Mouse (Mus musculus) kidney, embryonic 14.5 days (tissue): ENCODE results near the gene Raly. TPM values are rescaled to one million over a fixed set of nuclear protein-coding genes. Genes with fewer than 3 reads are reported as not detected.

Source experiments
- ATAC-seq: fragments of 200-750 bp; cut with Nextera tagmentation; 2 replicates; pipeline ENCODE4 v1.8.0; 2017; ENCODE audit warnings: moderate number of reproducible peaks, mild to moderate bottlenecking, moderate TSS enrichment, moderate library complexity; ENCODE audit not compliant: low FRiP score, low TSS enrichment
- H3K27ac ChIP-seq: fragments of 300-500 bp; sonication (generic); 2 replicates; pipeline ENCODE4 v1.5.1; 2014; ENCODE audit warnings: low read depth, mild to moderate bottlenecking, low read length, moderate library complexity, mixed read lengths
- H3K27me3 ChIP-seq: fragments of 300-500 bp; sonication (generic); 2 replicates; pipeline ENCODE4 v1.6.1; 2014; ENCODE audit warnings: mild to moderate bottlenecking, low read length; ENCODE audit not compliant: control insufficient read depth, insufficient read depth
- H3K36me3 ChIP-seq: fragments of 300-500 bp; sonication (generic); 2 replicates; pipeline ENCODE4 v1.6.1; 2014; ENCODE audit warnings: low read length, mixed read lengths; ENCODE audit not compliant: control insufficient read depth, insufficient read depth
- H3K4me1 ChIP-seq: fragments of 300-500 bp; sonication (generic); 2 replicates; pipeline ENCODE4 v1.6.1; 2014; ENCODE audit warnings: low read length, mixed read lengths; ENCODE audit not compliant: control insufficient read depth, insufficient read depth
- H3K4me2 ChIP-seq: fragments of 300-500 bp; sonication (generic); replicated peaks from 2 replicates; pipeline ENCODE4 v1.6.1; 2014; ENCODE audit warnings: low read depth, mild to moderate bottlenecking, low read length
- H3K4me3 ChIP-seq: fragments of 300-500 bp; sonication (generic); 2 replicates; pipeline ENCODE4 v1.5.1; 2014; ENCODE audit warnings: mild to moderate bottlenecking, low read length
- H3K9ac ChIP-seq: fragments of 300-500 bp; sonication (generic); 2 replicates; pipeline ENCODE4 v1.6.1; 2014; ENCODE audit warnings: low read depth, mild to moderate bottlenecking, low read length, moderate library complexity
- H3K9me3 ChIP-seq: fragments of 300-500 bp; sonication (generic); 2 replicates; pipeline ENCODE4 v1.6.1; 2016; ENCODE audit warnings: low read length; ENCODE audit not compliant: control insufficient read depth
- WGBS: fragments of 180-500 bp; shearing (Covaris S2); extraction: QIAGEN DNeasy Blood & Tissue Kit; methylation state at CpG from one replicate; pipeline ENCODE4 v1.1.7; 2014; 5-methylcytosine and 5-hydroxymethylcytosine counted together
- polyA plus RNA-seq: library from polyadenylated mRNA; unstranded; fragments of >200 nt; fragmentation: Nextera tagmentation; extraction: Ambion mirVana; gene quantifications from 2 replicates; pipeline ENCODE4 v1.2.1, GENCODE M21; 2014

The Raly gene
- polyA plus RNA-seq, 1 experiment from 2014 or later, result 68.8 TPM

DNA sequence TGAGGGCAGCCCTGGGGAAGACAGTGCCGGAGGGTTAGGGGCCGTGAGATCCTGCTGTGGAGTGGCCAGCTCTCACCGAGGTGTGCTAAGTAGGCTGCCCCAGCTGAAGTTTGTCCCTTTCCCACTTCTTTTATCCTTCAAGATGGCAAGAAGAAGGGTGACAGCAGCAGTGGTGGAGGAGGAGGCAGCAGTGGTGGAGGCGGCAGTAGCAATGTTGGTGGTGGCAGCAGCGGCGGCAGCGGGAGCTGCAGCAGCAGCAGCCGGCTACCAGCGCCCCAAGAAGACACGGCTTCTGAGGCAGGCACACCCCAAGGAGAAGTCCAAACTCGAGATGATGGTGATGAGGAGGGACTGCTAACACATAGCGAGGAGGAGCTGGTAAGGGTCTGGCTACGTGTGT is 72.8 kb downstream of the Raly start:
- Histone ChIP-seq H3K27ac (no peak overlapping the region), H3K27me3 (no peaks in the 10 kb centered on the region), H3K4me2 (no peak overlapping the region), H3K9ac (no peak overlapping the region), H3K9me3 (no peaks in the 10 kb centered on the region), H3K4me1 (no peaks in the 10 kb centered on the region), H3K4me3 (no peak overlapping the region), H3K36me3 (peaks cover 89% of the 10 kb centered on the region)
- ATAC-seq, result no peak
- 89% methylated on average over 13 of the region's 13 CpGs for WGBS

DNA sequence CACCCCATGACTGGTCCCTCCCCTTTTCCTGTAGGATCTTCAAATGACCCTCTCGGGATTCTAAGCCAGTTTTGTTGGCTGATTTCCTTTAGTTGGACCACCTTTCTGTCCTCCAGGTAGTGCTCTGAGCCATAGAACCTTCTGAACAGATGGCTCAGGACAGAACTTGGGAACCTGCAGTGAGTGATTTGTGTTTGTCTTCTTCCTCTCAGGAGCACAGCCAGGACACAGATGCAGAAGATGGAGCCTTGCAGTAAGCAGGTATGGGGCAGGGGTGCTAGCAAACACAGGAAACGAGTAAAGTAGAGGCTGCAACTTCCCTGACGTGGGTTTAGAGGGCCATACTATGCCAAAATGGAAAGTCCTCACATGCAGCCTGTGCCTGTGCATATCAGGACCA is 74.8 kb downstream of the Raly start:
- Histone ChIP-seq H3K4me1 (no peaks in the 10 kb centered on the region), H3K27me3 (no peaks in the 10 kb centered on the region), H3K4me3 (no peak overlapping the region), H3K9me3 (no peaks in the 10 kb centered on the region), H3K36me3 (peaks cover 90% of the 10 kb centered on the region), H3K9ac (no peak overlapping the region), H3K27ac (no peak overlapping the region), H3K4me2 (no peak overlapping the region)
- no peak for ATAC-seq
- WGBS, result 77% methylated on average over 3 of the region's 3 CpGs

DNA sequence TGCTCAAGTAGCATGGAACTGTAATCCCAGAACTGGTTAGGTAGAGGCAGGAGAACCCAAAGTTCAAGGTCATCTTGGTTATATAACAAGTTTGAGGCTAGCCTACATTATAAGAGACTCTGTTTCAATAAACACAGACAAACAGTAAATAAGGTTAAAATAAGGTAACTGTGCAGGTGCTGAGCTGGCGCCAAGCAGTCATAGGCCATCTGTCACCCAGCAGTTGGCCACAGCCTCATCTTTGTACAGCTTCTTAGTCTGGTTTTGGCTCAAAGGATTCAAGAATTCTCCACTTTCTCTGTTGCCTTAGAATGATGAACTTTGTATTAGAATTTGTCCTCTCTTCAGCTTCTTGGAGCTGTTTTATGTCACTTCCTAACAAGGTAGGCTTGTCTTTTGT is 77.2 kb downstream of the Raly start:
- 91% methylated on average over 1 of the region's 1 CpGs for WGBS
- Histone ChIP-seq H3K27me3 (no peaks in the 10 kb centered on the region), H3K4me2 (no peak overlapping the region), H3K4me1 (no peaks in the 10 kb centered on the region), H3K27ac (no peak overlapping the region), H3K9ac (no peak overlapping the region), H3K4me3 (no peak overlapping the region), H3K9me3 (no peaks in the 10 kb centered on the region), H3K36me3 (peaks cover 86% of the 10 kb centered on the region)
- no peak for ATAC-seq

DNA sequence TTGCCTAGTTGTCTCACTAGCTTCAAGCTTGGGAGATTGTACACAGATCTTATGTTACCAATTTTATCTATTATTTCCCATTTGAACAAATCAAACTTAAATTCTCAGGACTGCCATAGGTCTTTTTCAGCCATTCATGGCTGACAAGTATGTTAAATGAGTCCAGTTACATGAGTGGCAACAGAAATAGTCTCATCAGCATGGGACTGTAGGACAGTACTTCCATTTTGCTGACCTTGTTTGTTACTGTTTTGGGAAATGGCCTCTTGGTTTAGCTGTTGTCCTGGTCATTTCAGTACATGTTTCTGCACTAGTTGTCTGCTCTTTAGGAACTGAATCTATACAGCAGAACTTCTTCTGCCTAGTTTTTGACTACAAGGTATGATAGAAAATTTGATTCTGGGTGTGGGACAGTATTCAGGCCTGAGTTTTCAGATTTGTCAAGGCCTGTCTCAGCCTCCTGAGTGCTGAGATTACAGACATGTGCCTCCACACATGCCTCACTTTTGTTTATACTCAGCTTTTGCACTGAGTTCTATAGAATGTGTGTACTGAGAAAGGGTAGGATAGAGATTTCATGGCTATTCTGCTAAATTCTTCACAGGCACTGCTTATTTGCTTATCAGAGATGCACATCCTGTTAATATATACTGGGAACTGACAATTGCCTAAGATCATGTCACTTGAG is 79.2 kb downstream of the Raly start:
- Histone ChIP-seq H3K27ac (no peak overlapping the region), H3K9me3 (no peaks in the 10 kb centered on the region), H3K4me3 (no peak overlapping the region), H3K9ac (no peak overlapping the region), H3K27me3 (no peaks in the 10 kb centered on the region), H3K4me1 (no peaks in the 10 kb centered on the region), H3K4me2 (no peak overlapping the region), H3K36me3 (peaks cover 82% of the 10 kb centered on the region)
- ATAC-seq, result no peak

DNA sequence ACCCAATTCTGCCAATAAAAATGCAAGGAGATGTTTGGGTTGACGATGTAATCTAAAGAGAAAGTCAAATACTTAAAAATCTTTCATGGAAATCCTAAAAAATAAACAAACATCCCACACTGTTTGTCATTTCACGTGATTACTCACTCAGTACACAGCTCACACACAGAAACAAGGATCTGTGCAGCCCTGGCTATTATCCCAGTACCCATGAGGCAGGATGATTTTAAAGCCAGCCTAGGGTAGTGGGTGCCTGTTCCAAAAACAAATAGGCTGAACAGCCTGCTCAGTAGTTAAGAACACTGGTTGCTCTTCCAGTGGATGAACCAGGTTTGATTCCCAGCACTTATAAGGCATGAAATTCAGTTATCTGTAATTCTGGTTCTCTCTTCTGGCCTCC is 85.7 kb downstream of the Raly start:
- H3K4me2 ChIP-seq, result no peak overlapping the region
- no peak for ATAC-seq
- H3K4me3 ChIP-seq, result no peak overlapping the region
- H3K27me3 ChIP-seq, result no peaks in the 10 kb centered on the region
- no peak overlapping the region for H3K27ac ChIP-seq
- H3K9ac ChIP-seq, result no peak overlapping the region
- peaks cover 69% of the 10 kb centered on the region for H3K36me3 ChIP-seq
- H3K4me1 ChIP-seq, result no peaks in the 10 kb centered on the region
- WGBS, result 87% methylated on average over 2 of the region's 2 CpGs
- no peaks in the 10 kb centered on the region for H3K9me3 ChIP-seq

DNA sequence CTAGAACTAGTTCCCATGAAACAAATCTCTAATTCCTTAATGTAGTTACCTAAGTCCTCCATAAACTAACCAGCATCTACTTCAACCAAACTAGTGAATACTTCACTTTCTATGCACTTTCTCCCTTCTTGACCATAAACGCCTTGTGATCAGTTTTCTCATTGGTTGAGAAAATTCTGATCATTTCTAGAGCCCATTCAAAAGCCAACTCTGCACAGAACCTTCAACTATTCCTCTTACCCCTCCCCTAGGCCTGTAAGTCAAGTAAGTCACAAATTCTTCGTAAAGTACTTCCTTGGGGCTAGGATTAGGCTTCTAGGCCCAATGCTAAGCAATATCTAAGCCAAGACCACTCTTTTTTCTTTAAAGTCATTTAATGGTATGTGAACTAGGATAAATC is 100.7 kb downstream of the Raly start:
- ATAC-seq, result no peak
- H3K27me3 ChIP-seq, result no peaks in the 10 kb centered on the region
- peak overlapping the region; percentile 94 for H3K4me3 ChIP-seq
- H3K27ac ChIP-seq, result no peak overlapping the region; the same call in 1 of the 2 replicates
- 10% methylated on average over 2 of the region's 2 CpGs for WGBS
- peak overlapping the region; percentile 68 for H3K4me2 ChIP-seq
- no peaks in the 10 kb centered on the region for H3K9me3 ChIP-seq
- H3K4me1 ChIP-seq, result peaks cover 11% of the 10 kb centered on the region
- H3K36me3 ChIP-seq, result peaks cover 14% of the 10 kb centered on the region
- H3K9ac ChIP-seq, result peak overlapping the region; percentile 97

DNA sequence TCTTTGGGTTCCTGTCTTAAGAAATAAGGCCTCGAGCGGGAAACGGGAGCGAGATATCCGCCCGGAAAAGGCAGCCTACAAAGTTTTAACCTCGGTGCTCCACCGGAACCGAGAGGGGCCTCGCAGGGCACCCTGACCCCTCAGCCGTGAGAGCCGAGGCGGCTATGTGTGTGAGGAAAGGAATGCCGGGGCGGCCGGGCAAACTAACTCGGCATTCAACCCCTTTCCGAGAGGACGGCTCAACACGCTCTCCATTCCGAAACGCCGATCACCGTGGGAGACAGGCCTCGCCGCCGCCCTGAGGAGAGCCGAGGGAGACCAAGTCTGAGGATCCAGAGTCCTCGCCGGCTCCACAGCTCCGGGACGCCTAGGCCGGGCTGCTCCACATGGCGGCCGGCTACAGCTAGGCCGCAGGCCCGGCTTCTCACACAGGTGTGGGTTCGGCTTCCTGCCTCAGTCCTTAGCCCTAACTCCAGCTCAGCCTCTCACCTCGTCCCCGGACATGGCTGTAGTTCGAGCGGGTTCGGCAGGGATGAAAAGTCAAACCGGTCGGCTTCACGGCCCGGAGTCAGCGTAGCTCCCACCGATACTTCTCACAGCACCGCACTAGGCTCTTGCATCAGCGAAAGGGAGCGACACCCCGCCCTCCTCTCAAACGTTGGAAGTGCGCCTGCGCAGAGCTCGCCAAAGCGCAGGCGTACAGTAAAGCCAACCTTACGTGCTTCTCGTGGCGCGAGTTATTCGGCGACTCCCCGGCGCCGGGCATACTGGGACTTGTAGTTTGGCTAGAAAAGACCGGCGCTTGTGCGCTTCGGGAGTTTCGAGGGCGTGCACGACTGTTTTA is 101.5 kb downstream of the Raly start, which contains the start of gene Eif2s2:
TSS of gene Eif2s2 (minus strand) at position 735 of the 844 bp plus-strand sequence.
- H3K27me3 ChIP-seq, result no peaks in the 10 kb centered on the region
- H3K4me2 ChIP-seq, result peak within 1 kb of the TSS; percentile 68
- H3K4me3 ChIP-seq, result peak within 1 kb of the TSS; percentile 94
- H3K4me1 ChIP-seq, result peaks cover 11% of the 10 kb centered on the region
- peak within 1 kb of the TSS; percentile 79 for H3K27ac ChIP-seq
- WGBS, result under 1% methylated on average over 74 of the region's 75 CpGs
- peak within 1 kb of the TSS; percentile 97 for H3K9ac ChIP-seq
- H3K9me3 ChIP-seq, result no peaks in the 10 kb centered on the region
- H3K36me3 ChIP-seq, result peaks cover 6% of the 10 kb centered on the region; the same call in 1 of the 2 replicates
- peak; percentile 97 for ATAC-seq

DNA sequence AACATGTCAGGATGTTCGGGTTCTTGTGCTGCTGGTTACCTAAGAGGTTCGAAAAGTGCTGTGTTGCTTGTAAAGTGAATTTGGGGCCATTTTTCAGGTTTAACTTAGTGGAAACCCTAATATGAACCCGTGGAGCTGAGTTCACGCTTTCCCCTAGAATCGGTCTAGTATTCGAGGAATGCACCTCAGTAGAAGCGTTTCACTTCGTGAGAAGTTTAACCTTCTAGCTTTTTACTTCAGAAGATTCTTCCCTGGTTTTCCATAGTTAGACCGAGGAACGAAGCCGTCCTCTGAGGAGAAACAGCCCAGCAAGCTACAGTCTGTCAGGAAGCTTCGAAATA is 102.1 kb downstream of the Raly start:
- H3K9me3 ChIP-seq, result no peaks in the 10 kb centered on the region
- peaks cover 11% of the 10 kb centered on the region for H3K4me1 ChIP-seq
- 10% methylated on average over 12 of the region's 12 CpGs for WGBS
- no peak overlapping the region for H3K27ac ChIP-seq
- peaks cover 1% of the 10 kb centered on the region; the same call in 1 of the 2 replicates for H3K36me3 ChIP-seq
- peak overlapping the region; percentile 68 for H3K4me2 ChIP-seq
- H3K27me3 ChIP-seq, result no peaks in the 10 kb centered on the region
- peak overlapping the region; percentile 94 for H3K4me3 ChIP-seq
- ATAC-seq, result peak; percentile 25; the same call in 1 of the 2 replicates
- peak overlapping the region; percentile 46; the same call in 1 of the 2 replicates for H3K9ac ChIP-seq

DNA sequence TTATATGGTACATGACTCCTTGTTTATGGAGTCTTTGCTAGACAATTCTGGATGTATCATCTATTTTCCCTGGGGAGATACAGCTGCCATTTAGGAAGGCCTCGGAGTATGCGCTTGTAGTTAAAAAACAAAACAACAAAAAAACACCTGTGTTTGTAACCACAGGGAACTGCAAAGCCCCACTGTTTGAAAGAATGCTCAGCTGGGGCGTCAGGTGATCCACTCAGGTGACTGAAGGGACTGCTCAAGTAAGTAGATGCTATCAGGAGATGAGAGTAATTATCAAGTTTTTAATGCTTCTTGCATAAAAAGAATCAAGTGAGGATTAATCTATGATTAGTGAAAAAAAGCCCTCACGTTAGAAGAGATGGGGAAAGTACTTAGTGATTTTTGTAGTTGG is 102.7 kb downstream of the Raly start:
- peak overlapping the region; percentile 68; the same call in 1 of the 2 replicates for H3K4me2 ChIP-seq
- H3K27ac ChIP-seq, result no peak overlapping the region
- H3K36me3 ChIP-seq, result no peaks in the 10 kb centered on the region
- no peak for ATAC-seq
- H3K9ac ChIP-seq, result no peak overlapping the region
- H3K9me3 ChIP-seq, result no peaks in the 10 kb centered on the region
- no peaks in the 10 kb centered on the region for H3K27me3 ChIP-seq
- peaks cover 11% of the 10 kb centered on the region for H3K4me1 ChIP-seq
- 73% methylated on average over 4 of the region's 4 CpGs for WGBS
- H3K4me3 ChIP-seq, result peak overlapping the region; percentile 94; the same call in 1 of the 2 replicates
